ENCODE assay signal across 21 mouse cellular contexts in the genomic region with DNA sequence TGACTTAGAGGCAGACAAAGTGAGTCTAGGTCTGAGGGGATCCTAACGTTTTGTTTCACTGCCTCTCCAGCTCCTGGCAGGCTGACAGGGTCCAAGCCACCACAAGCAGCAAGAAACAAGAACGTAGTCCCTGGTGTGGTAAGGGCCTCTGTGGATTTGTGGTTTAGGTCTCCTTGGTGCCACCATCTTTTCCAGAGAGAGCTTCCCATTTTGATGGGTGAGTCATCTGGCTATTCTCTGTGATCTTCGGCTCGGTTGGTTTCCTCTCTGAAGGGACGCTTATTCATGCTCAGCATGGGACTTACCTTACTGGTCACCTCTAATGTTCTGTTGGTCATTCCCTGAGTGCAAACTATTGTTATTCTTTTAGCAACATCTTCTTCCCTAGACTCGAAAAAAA. TPM values are rescaled to one million over a fixed set of nuclear protein-coding genes. Genes with fewer than 3 reads are reported as not detected.
"Had no signal": no experiment of that assay in that cellular context is flagged by ENCODE, and none has a peak within 500 bp of the region (broad histone marks: within the 10 kb centered on the region; RNA-seq: fewer than 3 reads in every experiment).

No protein-coding gene starts in this region.

- DNase-seq: kidney, adult 11 months; kidney, adult 9 months; kidney, postnatal 10 days; kidney, postnatal 4 days; left cerebral cortex, postnatal 4 days; lung, adult 18-20 months; lung, postnatal 4 days; right cerebral cortex, postnatal 14 days; thymus, postnatal 14 days had no signal

- ATAC-seq: lung, postnatal 0 days; midbrain, embryonic 13.5 days had no signal

- H3K9ac ChIP-seq: limb, embryonic 13.5 days; liver, embryonic 14.5 days; midbrain, embryonic 13.5 days; neural tube, embryonic 12.5 days had no signal

- H3K4me2 ChIP-seq: limb, embryonic 13.5 days; midbrain, embryonic 13.5 days; neural tube, embryonic 12.5 days had no signal

- H3K27me3 ChIP-seq: limb, embryonic 13.5 days; midbrain, embryonic 13.5 days; neural tube, embryonic 12.5 days had no signal

- H3K27ac ChIP-seq: layer of hippocampus, adult 2 months; limb, embryonic 13.5 days; liver, embryonic 14.5 days; midbrain, embryonic 13.5 days; neural tube, embryonic 12.5 days had no signal

- H3K4me3 ChIP-seq: layer of hippocampus, adult 2 months; limb, embryonic 13.5 days; midbrain, embryonic 13.5 days; neural tube, embryonic 12.5 days had no signal

- H3K36me3 ChIP-seq: limb, embryonic 13.5 days; midbrain, embryonic 13.5 days; neural tube, embryonic 12.5 days had no signal

- H3K4me1 ChIP-seq: limb, embryonic 13.5 days; midbrain, embryonic 13.5 days; neural tube, embryonic 12.5 days had no signal

- H3K9me3 ChIP-seq: limb, embryonic 13.5 days; midbrain, embryonic 13.5 days; neural tube, embryonic 12.5 days had no signal

RNA-seq across cellular contexts. Expression of a gene that starts 28.0 kb away (rescaled TPM):
- total RNA-seq: layer of hippocampus, adult 2 months; layer of hippocampus, postnatal 10 days; left cerebral cortex, postnatal 10 days; left cerebral cortex, postnatal 4 days; liver, adult 2 months; neutrophil, adult 5-6 weeks had no signal
- polyA plus RNA-seq: limb, embryonic 13.5 days; liver, adult 2 months; liver, embryonic 14.5 days; lung, postnatal 0 days; midbrain, embryonic 13.5 days; neural tube, embryonic 12.5 days; stomach, embryonic 16.5 days; urinary bladder, adult 2 months had no signal
